Mouse (Mus musculus) MEL (cell line): ENCODE data around the gene Mcm3.

Experiments
- CHD2 ChIP-seq: IDR thresholded peaks from 2 replicates; pipeline ENCODE4 v1.6.1; 2011; ENCODE audit warnings: low read length, improper control_type of control experiment
- CTCF ChIP-seq, 3 experiments: IDR thresholded peaks in 2 of 3; conservative IDR thresholded peaks in 1 of 3; 2 replicates each; pipeline ENCODE4 v1.5.1; 2011 to 2012; ENCODE audit warnings: low read length in 3 of 3, low read depth in 2 of 3, mild to moderate bottlenecking in 2 of 3, improper control_type of control experiment in 1 of 3, inconsistent platforms in 1 of 3, mixed read lengths in 1 of 3, moderate library complexity in 1 of 3; ENCODE audit not compliant: control insufficient read depth in 1 of 3, insufficient read depth in 1 of 3, poor library complexity in 1 of 3, severe bottlenecking in 1 of 3
- EP300 ChIP-seq, 2 experiments: IDR thresholded peaks; 2 replicates each; pipeline ENCODE4 v1.6.1; 2011; ENCODE audit warnings: improper control_type of control experiment in 2 of 2, low read length in 2 of 2, low read depth in 1 of 2, mild to moderate bottlenecking in 1 of 2
- MXI1 ChIP-seq: IDR thresholded peaks from 2 replicates; pipeline ENCODE4 v1.6.1; 2011; ENCODE audit warnings: mild to moderate bottlenecking, low read depth, low read length, improper control_type of control experiment
- POLR2A ChIP-seq, 2 experiments: IDR thresholded peaks; 2 replicates each; pipeline ENCODE4 v1.6.1; 2011 to 2012; ENCODE audit warnings: low read length in 2 of 2, mild to moderate bottlenecking in 2 of 2, control low read depth in 1 of 2, improper control_type of control experiment in 1 of 2, low read depth in 1 of 2, moderate library complexity in 1 of 2; ENCODE audit not compliant: control insufficient read depth in 1 of 2, insufficient read depth in 1 of 2, poor library complexity in 1 of 2
- POLR2AphosphoS5 ChIP-seq: IDR thresholded peaks from 2 replicates; pipeline ENCODE4 v1.6.1; 2012; ENCODE audit warnings: low read depth, borderline replicate concordance, mild to moderate bottlenecking, inconsistent platforms, low read length, moderate library complexity, mixed read lengths

GRCm38 (mm10) chr1:20820959-20821358, 847 bp upstream of the Mcm3 start:
- TF ChIP-seq CHD2 (no peak), POLR2A (IDR thresholded peaks at IDR 0.05; ENCODE audit: control insufficient read depth in 1 of 2, insufficient read depth in 1 of 2, low read depth in 1 of 2, low read length in 2 of 2, poor library complexity in 1 of 2) (no peak), CTCF (IDR thresholded peaks at IDR 0.05 in 2 of 3, conservative IDR thresholded peaks at IDR 0.05 in 1 of 3; ENCODE audit: control insufficient read depth in 1 of 3, insufficient read depth in 1 of 3, low read depth in 2 of 3, low read length in 3 of 3, poor library complexity in 1 of 3, severe bottlenecking in 1 of 3) (no peak), MXI1 (no peak), POLR2AphosphoS5 (no peak), EP300 (IDR thresholded peaks at IDR 0.05; ENCODE audit: low read depth in 1 of 2, low read length in 2 of 2) (peak in 1 of 2 experiments; percentile 11; a peak in 1 of 4 replicates)
